Mouse (Mus musculus) MEL (cell line): ENCODE results near the gene Rab3a.
A peak's percentile ranks its signal among the peaks of the same experiment; 100 is the strongest.

Source experiments
- CTCF ChIP-seq, 3 experiments: IDR thresholded peaks in 2 of 3; conservative IDR thresholded peaks in 1 of 3; 2 replicates each; pipeline ENCODE4 v1.5.1; 2011 to 2012; ENCODE audit warnings: low read length in 3 of 3, low read depth in 2 of 3, mild to moderate bottlenecking in 2 of 3, improper control_type of control experiment in 1 of 3, inconsistent platforms in 1 of 3, mixed read lengths in 1 of 3, moderate library complexity in 1 of 3; ENCODE audit not compliant: control insufficient read depth in 1 of 3, insufficient read depth in 1 of 3, poor library complexity in 1 of 3, severe bottlenecking in 1 of 3
- JUND ChIP-seq: IDR thresholded peaks from 2 replicates; pipeline ENCODE4 v1.6.1; 2011; ENCODE audit warnings: low read depth, mild to moderate bottlenecking, improper control_type of control experiment, low read length
- MAX ChIP-seq: IDR thresholded peaks from 2 replicates; pipeline ENCODE4 v1.6.1; 2011; ENCODE audit warnings: low read length, improper control_type of control experiment
- POLR2A ChIP-seq, 2 experiments: IDR thresholded peaks; 2 replicates each; pipeline ENCODE4 v1.6.1; 2011 to 2012; ENCODE audit warnings: low read length in 2 of 2, mild to moderate bottlenecking in 2 of 2, control low read depth in 1 of 2, improper control_type of control experiment in 1 of 2, low read depth in 1 of 2, moderate library complexity in 1 of 2; ENCODE audit not compliant: control insufficient read depth in 1 of 2, insufficient read depth in 1 of 2, poor library complexity in 1 of 2
- RCOR1 ChIP-seq: IDR thresholded peaks from 2 replicates; pipeline ENCODE4 v1.6.1; 2012; ENCODE audit warnings: low read depth, mild to moderate bottlenecking, inconsistent platforms, low read length, improper control_type of control experiment
- USF1 ChIP-seq: IDR thresholded peaks from 2 replicates; pipeline ENCODE4 v1.6.1; 2014; ENCODE audit warnings: low read depth, mild to moderate bottlenecking, inconsistent platforms, low read length, improper control_type of control experiment, moderate library complexity

DNA sequence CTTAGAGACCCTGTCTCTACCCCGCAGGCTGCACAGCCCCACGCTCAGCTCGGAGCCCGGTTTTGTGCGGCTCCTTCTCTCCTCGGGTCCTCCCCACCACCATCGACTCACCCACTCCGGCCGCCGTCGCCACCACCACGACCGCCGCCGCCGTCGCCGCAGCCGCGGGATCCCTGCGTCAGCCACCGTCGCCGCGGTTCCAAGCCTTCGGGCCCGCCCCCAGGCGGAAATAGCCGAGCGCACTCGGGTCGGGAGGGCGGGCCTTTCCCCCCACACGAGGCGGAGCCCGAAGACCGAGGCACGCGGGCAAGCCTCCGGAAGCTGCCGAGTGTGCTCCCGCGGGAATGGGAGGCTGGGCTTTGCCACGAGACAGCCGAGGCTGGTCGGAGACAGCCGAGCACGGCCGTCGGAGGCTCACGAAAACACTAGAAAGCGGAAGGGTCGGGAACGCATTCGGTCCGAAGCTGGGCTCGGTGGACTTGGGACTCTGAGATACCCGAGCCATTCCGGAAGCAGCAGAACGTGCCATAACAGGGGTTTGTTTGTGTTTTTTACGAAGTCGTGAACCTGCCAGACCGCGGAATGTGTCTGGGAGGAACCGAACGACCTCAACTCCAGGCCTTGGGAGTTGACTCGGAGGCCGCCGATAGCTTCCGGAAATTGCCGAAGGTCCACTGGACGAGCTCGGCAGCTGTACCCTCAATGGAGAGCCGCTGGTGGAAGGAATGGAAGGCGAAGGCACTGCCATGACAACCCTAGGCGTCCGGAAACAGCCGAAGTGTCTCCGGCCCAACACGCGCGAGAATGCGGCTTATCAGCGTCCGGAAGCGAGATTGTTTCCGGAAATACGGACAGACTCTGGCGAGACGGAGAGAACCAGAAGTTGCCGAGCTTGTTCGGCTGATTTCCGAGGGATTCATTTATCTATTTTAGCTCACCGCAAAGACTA is 22.3 kb downstream of the Rab3a start, which contains the start of gene Pik3r2:
- TF ChIP-seq JUND (no peak), POLR2A (IDR thresholded peaks at IDR 0.05; ENCODE audit: control insufficient read depth in 1 of 2, insufficient read depth in 1 of 2, low read depth in 1 of 2, low read length in 2 of 2, poor library complexity in 1 of 2) (peak; percentile 34 to 86), CTCF (IDR thresholded peaks at IDR 0.05 in 2 of 3, conservative IDR thresholded peaks at IDR 0.05 in 1 of 3; ENCODE audit: control insufficient read depth in 1 of 3, insufficient read depth in 1 of 3, low read depth in 2 of 3, low read length in 3 of 3, poor library complexity in 1 of 3, severe bottlenecking in 1 of 3) (no peak), RCOR1 (peak; percentile 69; the same call in 1 of the 2 replicates), USF1 (peak; percentile 65), MAX (peak; percentile 74)
